Mouse (Mus musculus) myocyte (in vitro differentiated cells): ENCODE measurements around the gene 1600014C23Rik. TPM values are rescaled to one million over a fixed set of nuclear protein-coding genes. Genes with fewer than 3 reads are reported as not detected.

Source experiments
- H3K27me3 ChIP-seq: one replicate; pipeline ENCODE4 v1.6.1; 2011; ENCODE audit not compliant: control insufficient read depth, insufficient read depth, insufficient read length
- H3K36me3 ChIP-seq: one replicate; pipeline ENCODE4 v1.6.1; 2011; ENCODE audit not compliant: control insufficient read depth, insufficient read depth
- H3K4me2 ChIP-seq: one replicate; pipeline ENCODE4 v1.6.1; 2011; ENCODE audit warnings: low read depth, control low read depth
- H3K4me3 ChIP-seq: one replicate; pipeline ENCODE4 v1.5.1; 2011; ENCODE audit warnings: mild to moderate bottlenecking, control low read depth, moderate library complexity
- H3K79me2 ChIP-seq: one replicate; pipeline ENCODE4 v1.6.1; 2011; ENCODE audit not compliant: control insufficient read depth, insufficient read depth
- H3ac ChIP-seq: one replicate; pipeline ENCODE4 v1.6.1; 2011; ENCODE audit not compliant: control insufficient read depth, insufficient read length
- CEBPB ChIP-seq: IDR thresholded peaks from 2 replicates; pipeline ENCODE4 v1.6.1; 2011; ENCODE audit warnings: mild to moderate bottlenecking, moderate library complexity; ENCODE audit not compliant: poor library complexity, insufficient read depth, severe bottlenecking
- E2F4 ChIP-seq: IDR thresholded peaks from one replicate; pipeline ENCODE4 v1.6.1; 2011; ENCODE audit warnings: mild to moderate bottlenecking, control low read depth, moderate library complexity; ENCODE audit not compliant: insufficient read depth
- MAX ChIP-seq: IDR thresholded peaks from one replicate; pipeline ENCODE4 v1.6.1; 2011; ENCODE audit warnings: low read depth, mild to moderate bottlenecking, control low read depth
- MYOD1 ChIP-seq, 3 experiments: IDR thresholded peaks; one replicate each; pipeline ENCODE4 v1.6.1; 2011; ENCODE audit warnings: control low read depth in 2 of 3, low read depth in 2 of 3, mild to moderate bottlenecking in 2 of 3, moderate library complexity in 1 of 3; ENCODE audit not compliant: insufficient read length in 2 of 3, control insufficient read depth in 1 of 3
- MYOG ChIP-seq, 3 experiments: IDR thresholded peaks; one replicate each; pipeline ENCODE4 v1.6.1; 2011; ENCODE audit warnings: control low read depth in 2 of 3, low read depth in 2 of 3, mild to moderate bottlenecking in 2 of 3; ENCODE audit not compliant: insufficient read length in 2 of 3, control insufficient read depth in 1 of 3, insufficient read depth in 1 of 3
- POLR2A ChIP-seq: IDR thresholded peaks from one replicate; pipeline ENCODE4 v1.6.1; 2011; ENCODE audit warnings: low read depth, mild to moderate bottlenecking, control low read depth, moderate library complexity; ENCODE audit not compliant: insufficient read length
- POLR2AphosphoS2 ChIP-seq: IDR thresholded peaks from one replicate; pipeline ENCODE4 v1.6.1; 2011; ENCODE audit warnings: low read depth, control low read depth; ENCODE audit not compliant: insufficient read length
- REST ChIP-seq: IDR thresholded peaks from one replicate; pipeline ENCODE4 v1.6.1; 2011; ENCODE audit warnings: mild to moderate bottlenecking, control low read depth, moderate library complexity; ENCODE audit not compliant: insufficient read depth, insufficient read length
- SRF ChIP-seq: IDR thresholded peaks from one replicate; pipeline ENCODE4 v1.6.1; 2011; ENCODE audit warnings: low read depth; ENCODE audit not compliant: control insufficient read depth, insufficient read length
- TCF12 ChIP-seq: IDR thresholded peaks from one replicate; pipeline ENCODE4 v1.6.1; 2011; ENCODE audit warnings: mild to moderate bottlenecking, control low read depth; ENCODE audit not compliant: poor library complexity, insufficient read depth, severe bottlenecking
- TCF3 ChIP-seq: IDR thresholded peaks from one replicate; pipeline ENCODE4 v1.6.1; 2011; ENCODE audit warnings: low read depth, control low read depth; ENCODE audit not compliant: insufficient read length
- USF1 ChIP-seq: IDR thresholded peaks from one replicate; pipeline ENCODE4 v1.6.1; 2011; ENCODE audit warnings: low read depth, mild to moderate bottlenecking, control low read depth, moderate library complexity
- polyA plus RNA-seq: library from polyadenylated mRNA; unstranded; fragments of >200 nt; fragmentation: generic; extraction: Trizol; gene quantifications from one replicate; pipeline ENCODE4 v1.2.1, GENCODE M21; 2012; ENCODE audit warnings: missing spikeins

1600014C23Rik gene
- polyA plus RNA-seq, 1 experiment = 0.17 TPM

DNA sequence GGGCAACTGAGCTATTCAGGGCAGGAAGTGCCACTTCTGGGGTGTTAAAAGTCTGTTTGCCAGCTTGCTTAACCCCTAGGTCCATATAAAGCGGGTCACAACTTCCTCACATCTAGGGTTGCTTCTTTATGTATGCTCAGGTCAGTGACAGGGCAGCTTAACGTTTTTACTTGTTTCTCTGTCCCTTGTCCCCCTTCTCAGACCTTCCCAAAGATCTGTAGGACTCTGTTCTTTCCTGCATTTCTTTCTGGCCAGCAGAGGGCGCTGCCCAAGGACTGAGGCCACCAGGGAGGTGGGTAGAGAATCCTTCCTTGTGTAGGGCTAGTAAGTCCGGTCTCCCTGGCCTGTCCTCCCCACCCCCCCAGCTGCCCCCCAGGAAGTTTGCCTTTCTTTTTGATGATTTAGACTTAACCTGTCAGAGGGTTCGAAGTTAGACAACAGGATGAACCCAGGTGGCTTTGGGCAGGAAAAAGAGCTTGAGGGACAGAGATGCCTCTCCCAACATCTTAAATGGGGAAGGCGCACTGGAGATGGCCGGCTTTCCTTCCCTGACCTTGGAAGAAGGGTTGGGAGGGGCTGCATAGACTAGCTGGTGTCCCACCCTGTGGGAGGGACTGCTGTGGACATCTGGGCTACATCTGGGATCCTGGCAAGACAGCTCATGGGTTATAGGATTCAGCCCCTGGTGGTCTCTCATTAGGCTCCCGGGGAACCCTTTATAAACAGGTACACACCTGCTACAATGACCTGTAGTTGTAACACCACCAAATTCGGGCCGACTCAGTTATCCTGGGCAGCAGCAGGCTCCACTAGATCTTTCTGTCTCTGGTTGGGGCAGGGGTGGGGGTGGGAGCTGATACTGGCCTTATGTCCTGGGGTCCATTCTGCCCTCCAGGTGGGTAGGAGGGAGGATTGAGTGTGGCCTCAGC lies 2.0 kb upstream of the 1600014C23Rik start:
- no peaks in the 10 kb centered on the region for H3K79me2 ChIP-seq
- H3K4me3 ChIP-seq = peak overlapping the region; percentile 36
- H3K4me2 ChIP-seq = peak overlapping the region; percentile 99
- H3K36me3 ChIP-seq = no peaks in the 10 kb centered on the region
- peak overlapping the region; percentile 56 for H3ac ChIP-seq
- no peak for TF ChIP-seq MAX
- TF ChIP-seq POLR2AphosphoS2 = peak; percentile 15
- H3K27me3 ChIP-seq = no peaks in the 10 kb centered on the region

- H3ac ChIP-seq = no peak overlapping the region
- no peaks in the 10 kb centered on the region for H3K27me3 ChIP-seq
- H3K4me2 ChIP-seq = peak overlapping the region; percentile 99
- TF ChIP-seq POLR2A (no peak), TCF12 (no peak), MAX (no peak), REST (no peak), CEBPB (no peak), TCF3 (no peak), E2F4 (no peak), USF1 (no peak), SRF (no peak), MYOD1 (IDR thresholded peaks at IDR 0.05; ENCODE audit: control insufficient read depth in 1 of 3, insufficient read length in 2 of 3, low read depth in 2 of 3) (no peak)
- no peak overlapping the region for H3K4me3 ChIP-seq
- no peaks in the 10 kb centered on the region for H3K79me2 ChIP-seq
- no peaks in the 10 kb centered on the region for H3K36me3 ChIP-seq
These were observed 1.2 kb upstream of the 1600014C23Rik start for GRCm38 (mm10) chr17:45734881-45735280.

DNA sequence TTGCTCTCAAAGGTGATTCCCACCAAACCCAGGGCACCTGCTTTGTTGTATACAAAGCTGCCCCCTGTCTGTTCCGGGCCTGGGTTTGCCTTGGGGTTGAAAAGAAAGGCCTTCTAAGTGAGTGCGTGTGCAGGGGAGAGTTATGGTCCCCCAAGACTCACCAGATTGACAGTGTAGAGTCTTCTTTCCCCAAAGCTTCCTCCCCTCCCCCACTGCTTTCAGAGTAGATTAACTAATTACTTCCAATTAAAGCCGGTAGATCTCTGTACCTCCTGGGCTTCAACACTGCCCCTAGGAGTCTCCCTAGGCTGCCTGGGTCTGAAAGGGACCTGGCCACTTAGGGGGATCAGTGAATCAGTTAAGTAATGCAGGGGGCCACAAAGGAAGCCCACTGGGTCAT lies 689 bp upstream of the 1600014C23Rik start:
- no peaks in the 10 kb centered on the region for H3K79me2 ChIP-seq
- no peaks in the 10 kb centered on the region for H3K36me3 ChIP-seq
- peak overlapping the region; percentile 99 for H3K4me2 ChIP-seq
- no peaks in the 10 kb centered on the region for H3K27me3 ChIP-seq
- no peak overlapping the region for H3K4me3 ChIP-seq
- TF ChIP-seq MYOD1 (IDR thresholded peaks at IDR 0.05; ENCODE audit: control insufficient read depth in 1 of 3, insufficient read length in 2 of 3, low read depth in 2 of 3) = no peak
- no peak for TF ChIP-seq SRF
- TF ChIP-seq POLR2A = no peak
- TF ChIP-seq TCF3 = no peak
- no peak for TF ChIP-seq USF1
- no peak for TF ChIP-seq POLR2AphosphoS2
- TF ChIP-seq MAX = no peak
- no peak for TF ChIP-seq TCF12
- TF ChIP-seq E2F4 = no peak
- TF ChIP-seq CEBPB = no peak
- no peak for TF ChIP-seq MYOG (IDR thresholded peaks at IDR 0.05; ENCODE audit: control insufficient read depth in 1 of 3, insufficient read depth in 1 of 3, insufficient read length in 2 of 3, low read depth in 2 of 3)
- no peak for TF ChIP-seq REST
- no peak overlapping the region for H3ac ChIP-seq

GRCm38 (mm10) chr17:45733038-45733734 lies 458 bp downstream of the 1600014C23Rik start:
- no peak for TF ChIP-seq MYOD1 (IDR thresholded peaks at IDR 0.05; ENCODE audit: control insufficient read depth in 1 of 3, insufficient read length in 2 of 3, low read depth in 2 of 3)
- TF ChIP-seq MAX = no peak
- TF ChIP-seq REST = no peak
- no peak for TF ChIP-seq E2F4
- TF ChIP-seq SRF = no peak
- no peak for TF ChIP-seq TCF3
- TF ChIP-seq POLR2AphosphoS2 = no peak
- no peak for TF ChIP-seq TCF12
- no peak for TF ChIP-seq CEBPB
- no peak for TF ChIP-seq POLR2A
- no peak for TF ChIP-seq USF1
- TF ChIP-seq MYOG (IDR thresholded peaks at IDR 0.05; ENCODE audit: control insufficient read depth in 1 of 3, insufficient read depth in 1 of 3, insufficient read length in 2 of 3, low read depth in 2 of 3) = no peak
- Histone ChIP-seq H3ac (no peak overlapping the region), H3K4me2 (peak overlapping the region; percentile 99), H3K79me2 (no peaks in the 10 kb centered on the region), H3K4me3 (no peak overlapping the region), H3K27me3 (no peaks in the 10 kb centered on the region), H3K36me3 (no peaks in the 10 kb centered on the region)
